Mouse (Mus musculus): ENCODE data around the gene Crebrf. TPM values are rescaled to one million over a fixed set of nuclear protein-coding genes. Genes with fewer than 3 reads are reported as not detected.

Crebrf gene
- total RNA-seq, 2 experiments from 2014 or later, result 117 to 118 TPM

GRCm38 (mm10) chr17:26701565-26701964 is 13.9 kb upstream of the Crebrf start:
- DNase-seq (ENCODE audit: low spot score in 2 of 2), result no peak
- intact Hi-C loops (cut with DNase I), result no loop called here

- no peak for DNase-seq (ENCODE audit: low spot score in 2 of 2)
- intact Hi-C loops (cut with DNase I), result no loop called here
Observed at GRCm38 (mm10) chr17:26702621-26703020, 12.8 kb upstream of the Crebrf start.

GRCm38 (mm10) chr17:26703671-26704070 is 11.8 kb upstream of the Crebrf start:
- intact Hi-C loops (cut with DNase I), result no loop called here
- DNase-seq (ENCODE audit: low spot score in 2 of 2), result no peak

- no peak for DNase-seq (ENCODE audit: low spot score in 2 of 2)
- intact Hi-C loops (cut with DNase I), result no loop called here
Observed at GRCm38 (mm10) chr17:26705463-26706359, 9.7 kb upstream of the Crebrf start.

- intact Hi-C loops (cut with DNase I), result no loop called here
- DNase-seq (ENCODE audit: low spot score in 2 of 2), result no peak
Observed at GRCm38 (mm10) chr17:26707066-26707465, 8.4 kb upstream of the Crebrf start.

GRCm38 (mm10) chr17:26708499-26708898 is 7.0 kb upstream of the Crebrf start:
- intact Hi-C loops (cut with DNase I), result no loop called here
- no peak for DNase-seq (ENCODE audit: low spot score in 2 of 2)

- DNase-seq (ENCODE audit: low spot score in 2 of 2), result peak; percentile 43 to 51
- intact Hi-C loops (cut with DNase I), result no loop called here
Observed at GRCm38 (mm10) chr17:26708993-26709590, 6.4 kb upstream of the Crebrf start.

GRCm38 (mm10) chr17:26710049-26710448 is 5.4 kb upstream of the Crebrf start:
- intact Hi-C loops (cut with DNase I), result no loop called here

GRCm38 (mm10) chr17:26715916-26716717 is 667 bp downstream of the Crebrf start:
- DNase-seq (ENCODE audit: low spot score in 2 of 2), result peak; percentile 95
- intact Hi-C loops (cut with DNase I), result loop anchor here (1.0 to 5.0 kb wide), 2 partner anchors 40 to 54 kb away; partner anchors contain the start of gene Atp6v0e

More at GRCm38 (mm10) chr17:26710049-26710448, 5.4 kb upstream of the Crebrf start:
- DNase-seq (ENCODE audit: low spot score in 2 of 2), result no peak

GRCm38 (mm10) chr17:26717868-26718267 is 2.4 kb downstream of the Crebrf start:
- no peak for DNase-seq (ENCODE audit: low spot score in 2 of 2)
- intact Hi-C loops (cut with DNase I), result loop anchor here (5.0 kb wide), 1 partner anchor 56 kb away; the partner anchor contains the start of gene Atp6v0e

GRCm38 (mm10) chr17:26719405-26719804 is 4.0 kb downstream of the Crebrf start:
- DNase-seq (ENCODE audit: low spot score in 2 of 2), result no peak
- intact Hi-C loops (cut with DNase I), result loop anchor here (5.0 kb wide), 1 partner anchor 57 kb away; the partner anchor contains the start of gene Atp6v0e

GRCm38 (mm10) chr17:26721802-26722201 is 6.4 kb downstream of the Crebrf start:
- intact Hi-C loops (cut with DNase I), result no loop called here
- no peak for DNase-seq (ENCODE audit: low spot score in 2 of 2)

GRCm38 (mm10) chr17:26724790-26725189 is 9.3 kb downstream of the Crebrf start:
- intact Hi-C loops (cut with DNase I), result no loop called here
- no peak for DNase-seq (ENCODE audit: low spot score in 2 of 2)

GRCm38 (mm10) chr17:26726674-26727073 is 11.2 kb downstream of the Crebrf start:
- no peak for DNase-seq (ENCODE audit: low spot score in 2 of 2)

GRCm38 (mm10) chr17:26727110-26727755 is 11.8 kb downstream of the Crebrf start:
- DNase-seq (ENCODE audit: low spot score in 2 of 2), result no peak
- intact Hi-C loops (cut with DNase I), result no loop called here

More at GRCm38 (mm10) chr17:26726674-26727073, 11.2 kb downstream of the Crebrf start:
- intact Hi-C loops (cut with DNase I), result no loop called here

GRCm38 (mm10) chr17:26742581-26742980 is 27.1 kb downstream of the Crebrf start:
- DNase-seq (ENCODE audit: low spot score in 2 of 2), result no peak
- intact Hi-C loops (cut with DNase I), result no loop called here

GRCm38 (mm10) chr17:26743294-26743693 is 27.8 kb downstream of the Crebrf start:
- no peak for DNase-seq (ENCODE audit: low spot score in 2 of 2)
- intact Hi-C loops (cut with DNase I), result no loop called here

- no peak for DNase-seq (ENCODE audit: low spot score in 2 of 2)
- intact Hi-C loops (cut with DNase I), result no loop called here
Observed at GRCm38 (mm10) chr17:26749975-26750374, 34.5 kb downstream of the Crebrf start.

- intact Hi-C loops (cut with DNase I), result no loop called here
Observed at GRCm38 (mm10) chr17:26752297-26752696, 36.8 kb downstream of the Crebrf start.

More at GRCm38 (mm10) chr17:26752297-26752696, 36.8 kb downstream of the Crebrf start:
- DNase-seq (ENCODE audit: low spot score in 2 of 2), result no peak

Measured in left cerebral cortex, postnatal 36 days (tissue).